Mouse (Mus musculus) CH12.LX (cell line): ENCODE measurements around the gene Tmem185b.

Experiments
- CTCF ChIP-seq, 2 experiments: IDR thresholded peaks in 1 of 2; conservative IDR thresholded peaks in 1 of 2; 2 replicates each; pipeline ENCODE4 v1.5.1; 2011 to 2012; ENCODE audit warnings: low read depth in 2 of 2, low read length in 2 of 2, improper control_type of control experiment in 1 of 2, inconsistent platforms in 1 of 2, mild to moderate bottlenecking in 1 of 2, moderate library complexity in 1 of 2
- EP300 ChIP-seq: IDR thresholded peaks from 2 replicates; pipeline ENCODE4 v1.6.1; 2011; ENCODE audit warnings: low read length, improper control_type of control experiment
- SMC3 ChIP-seq: IDR thresholded peaks from 2 replicates; pipeline ENCODE4 v1.6.1; 2011; ENCODE audit warnings: low read depth, low read length, improper control_type of control experiment
- UBTF ChIP-seq: IDR thresholded peaks from 2 replicates; pipeline ENCODE4 v1.6.1; 2012; ENCODE audit warnings: low read depth, mild to moderate bottlenecking, inconsistent platforms, low read length, improper control_type of control experiment, moderate library complexity
- ZC3H11A ChIP-seq: IDR thresholded peaks from 2 replicates; pipeline ENCODE4 v1.6.1; 2012; ENCODE audit warnings: low read depth, mild to moderate bottlenecking, inconsistent platforms, low read length, improper control_type of control experiment
- ZNF384 ChIP-seq: IDR thresholded peaks from 2 replicates; pipeline ENCODE4 v1.6.1; 2012; ENCODE audit warnings: low read depth, low read length, improper control_type of control experiment, inconsistent platforms

DNA sequence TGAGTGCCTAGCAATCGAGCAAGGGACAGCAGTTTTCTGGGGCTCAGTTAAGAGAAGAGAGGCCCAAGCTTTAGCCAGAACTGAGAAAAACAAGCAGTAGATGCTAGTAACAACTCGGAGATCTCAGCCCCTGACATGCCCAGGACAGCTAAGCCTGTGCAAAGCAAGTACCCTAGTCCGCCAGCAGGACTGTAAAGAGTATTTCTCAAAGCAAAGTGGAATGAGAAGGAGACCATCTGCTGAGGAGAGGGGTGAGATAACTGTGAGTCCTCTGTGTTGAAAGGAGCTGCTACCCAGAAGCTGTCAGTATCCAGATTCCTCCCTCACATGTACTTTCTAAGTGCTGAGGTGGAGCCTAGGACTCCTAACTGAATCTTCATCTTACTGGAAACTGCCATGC lies 20.5 kb downstream of the Tmem185b start:
- no peak for TF ChIP-seq CTCF (conservative IDR thresholded peaks at IDR 0.05 in 1 of 2, IDR thresholded peaks at IDR 0.05 in 1 of 2; ENCODE audit: low read depth in 2 of 2, low read length in 2 of 2)
- TF ChIP-seq ZNF384, result no peak
- TF ChIP-seq ZC3H11A, result no peak
- TF ChIP-seq UBTF, result no peak
- TF ChIP-seq EP300, result no peak
- no peak for TF ChIP-seq SMC3
